Mouse (Mus musculus) forebrain, postnatal 0 days (tissue): Measurements from ENCODE around the gene Ankrd11. TPM values are rescaled to one million over a fixed set of nuclear protein-coding genes. Genes with fewer than 3 reads are reported as not detected.

Experiments
- ATAC-seq: fragments of 200-750 bp; cut with Nextera tagmentation; 2 replicates; pipeline ENCODE4 v1.8.0; 2017; ENCODE audit warnings: mild to moderate bottlenecking, moderate library complexity
- DNase-seq: peaks from one replicate; pipeline ENCODE4 v3.0.0-alpha.2; 2015
- H3K27ac ChIP-seq: fragments of 300-500 bp; sonication (generic); 2 replicates; pipeline ENCODE4 v1.5.1; 2014; ENCODE audit warnings: low read depth, mild to moderate bottlenecking, antibody characterized with exemption, low read length, moderate library complexity, mixed read lengths
- H3K27me3 ChIP-seq: fragments of 300-500 bp; sonication (generic); 2 replicates; pipeline ENCODE4 v1.6.1; 2014; ENCODE audit warnings: mild to moderate bottlenecking, low read length, mixed read lengths; ENCODE audit not compliant: insufficient read depth
- H3K36me3 ChIP-seq: fragments of 300-500 bp; sonication (generic); 2 replicates; pipeline ENCODE4 v1.6.1; 2014; ENCODE audit warnings: mild to moderate bottlenecking, moderate library complexity; ENCODE audit not compliant: insufficient read depth
- H3K4me1 ChIP-seq: fragments of 300-500 bp; sonication (generic); 2 replicates; pipeline ENCODE4 v1.6.1; 2014; ENCODE audit warnings: antibody characterized with exemption; ENCODE audit not compliant: insufficient read depth
- H3K4me2 ChIP-seq: fragments of 300-500 bp; sonication (generic); 2 replicates; pipeline ENCODE4 v1.6.1; 2014; ENCODE audit warnings: low read depth, mild to moderate bottlenecking, moderate library complexity
- H3K4me3 ChIP-seq: fragments of 300-500 bp; sonication (generic); 2 replicates; pipeline ENCODE4 v1.5.1; 2014; ENCODE audit warnings: low read depth, low read length, mixed read lengths
- H3K9ac ChIP-seq: fragments of 300-500 bp; sonication (generic); 2 replicates; pipeline ENCODE4 v1.6.1; 2014; ENCODE audit warnings: mild to moderate bottlenecking
- H3K9me3 ChIP-seq: fragments of 300-500 bp; sonication (generic); 2 replicates; pipeline ENCODE4 v1.6.1; 2016; ENCODE audit warnings: low read length
- CTCF ChIP-seq: sonication (generic); IDR thresholded peaks from 2 replicates; pipeline ENCODE4 v1.5.1; 2016; ENCODE audit warnings: antibody characterized with exemption, control low read depth, low read depth
- WGBS: fragments of 180-500 bp; shearing (Covaris S2); extraction: QIAGEN DNeasy Blood & Tissue Kit; methylation state at CpG from one replicate; pipeline ENCODE4 v1.1.7; 2014; 5-methylcytosine and 5-hydroxymethylcytosine counted together
- polyA plus RNA-seq: library from polyadenylated mRNA; unstranded; fragments of >200 nt; fragmentation: Nextera tagmentation; extraction: Ambion mirVana; gene quantifications from 2 replicates; pipeline ENCODE4 v1.2.1, GENCODE M21; 2015
- total RNA-seq: library from RNA; depleted of rRNA; stranded (reverse); fragments of >200 nt; gene quantifications from 2 replicates; pipeline ENCODE4 v1.2.3, GENCODE M21; 2014

Gene Ankrd11
- total and polyA plus RNA-seq, 2 experiments from 2014 or later: 73.5 to 103 TPM

DNA sequence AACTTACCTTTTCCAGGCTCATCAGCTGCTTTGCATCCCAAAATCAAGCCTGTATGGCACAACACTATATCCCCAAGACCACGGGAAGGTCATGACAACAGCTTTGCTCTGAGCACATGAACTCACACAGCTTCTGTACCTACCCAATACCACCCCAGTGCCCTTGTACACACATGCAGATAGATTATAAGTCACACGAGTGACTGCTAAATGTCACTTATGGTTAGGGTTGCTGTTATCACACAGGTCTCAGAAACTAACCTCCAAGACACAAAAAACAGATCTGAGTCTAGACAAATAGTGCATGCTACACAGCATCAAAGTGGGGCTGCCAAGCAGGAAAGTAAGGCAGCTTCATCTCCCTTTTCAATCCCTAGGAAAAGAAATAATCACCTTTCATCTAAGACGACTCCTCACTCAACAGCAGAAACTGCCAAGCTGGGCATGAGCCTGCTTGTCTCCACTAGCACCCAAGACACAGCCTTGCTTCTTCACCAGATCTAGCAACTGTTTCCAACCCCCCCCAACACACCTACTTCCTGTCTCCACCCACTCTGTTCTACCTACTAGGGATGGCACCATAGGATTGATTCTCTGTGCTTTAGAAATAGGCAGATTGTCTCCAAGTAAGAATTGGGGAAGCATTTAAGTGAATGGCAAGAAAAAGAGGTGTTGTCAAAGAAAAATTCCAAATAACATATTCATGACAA lies 87.8 kb downstream of the Ankrd11 start:
- WGBS: 78% methylated on average over 3 of the region's 3 CpGs
- H3K4me1 ChIP-seq: no peaks in the 10 kb centered on the region

DNA sequence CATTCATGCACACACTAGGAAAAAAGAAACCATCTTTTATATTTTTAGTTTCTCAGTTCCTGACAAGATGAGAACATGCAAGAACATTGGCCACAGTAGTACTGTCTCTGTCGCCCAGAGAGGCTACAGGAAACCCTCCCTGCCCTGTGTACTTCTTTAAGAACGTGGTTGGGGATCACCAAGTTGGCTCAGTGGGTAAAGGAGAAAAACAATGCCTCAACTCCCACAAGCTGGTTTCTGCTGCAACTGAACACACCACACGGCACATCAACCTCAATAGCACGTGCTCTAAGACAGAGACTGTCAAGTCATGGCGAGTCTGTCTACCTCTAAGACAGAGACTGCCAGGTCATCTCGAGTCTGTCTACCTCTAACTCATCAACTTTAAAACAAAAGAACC lies 89.0 kb downstream of the Ankrd11 start:
- DNase-seq (no peak), ATAC-seq (no peak)
- 87% methylated on average over 6 of the region's 6 CpGs for WGBS
- Histone ChIP-seq H3K4me3 (no peak overlapping the region), H3K36me3 (no peaks in the 10 kb centered on the region), H3K27me3 (no peaks in the 10 kb centered on the region), H3K9ac (no peak overlapping the region), H3K4me1 (no peaks in the 10 kb centered on the region), H3K4me2 (no peak overlapping the region), H3K27ac (no peak overlapping the region), H3K9me3 (no peaks in the 10 kb centered on the region)
- TF ChIP-seq CTCF: no peak

More for the DNA sequence above, 87.8 kb downstream of the Ankrd11 start:
- TF ChIP-seq CTCF: no peak
- no peak for DNase-seq
- Histone ChIP-seq H3K4me2 (no peak overlapping the region), H3K36me3 (no peaks in the 10 kb centered on the region), H3K9ac (no peak overlapping the region), H3K27ac (peak overlapping the region; percentile 54; the same call in 1 of the 2 replicates), H3K9me3 (no peaks in the 10 kb centered on the region), H3K27me3 (no peaks in the 10 kb centered on the region), H3K4me3 (no peak overlapping the region)
- no peak for ATAC-seq

DNA sequence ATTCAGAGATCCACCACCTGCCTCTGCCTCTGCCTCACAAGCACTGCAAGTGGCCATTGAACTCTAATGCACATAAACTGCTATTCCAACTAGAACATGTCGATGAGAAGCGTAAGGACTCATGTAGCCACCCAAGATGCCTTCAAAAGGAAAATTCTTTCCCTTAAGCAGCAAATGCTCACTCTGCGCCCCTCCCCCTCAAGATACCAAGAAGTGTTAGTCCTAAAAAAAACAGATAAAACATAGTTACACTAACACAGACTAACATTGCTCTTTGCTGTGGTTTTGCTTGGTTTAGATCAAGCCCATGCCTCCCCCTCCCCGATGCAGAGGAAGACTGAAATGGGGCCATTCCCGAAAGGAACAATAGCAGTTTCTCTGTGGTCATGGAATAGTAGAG lies 90.6 kb downstream of the Ankrd11 start:
- Histone ChIP-seq H3K9ac (no peak overlapping the region), H3K4me1 (no peaks in the 10 kb centered on the region), H3K36me3 (no peaks in the 10 kb centered on the region), H3K27ac (no peak overlapping the region), H3K4me3 (no peak overlapping the region), H3K9me3 (no peaks in the 10 kb centered on the region), H3K27me3 (no peaks in the 10 kb centered on the region), H3K4me2 (no peak overlapping the region)
- DNase-seq (no peak), ATAC-seq (no peak)
- TF ChIP-seq CTCF: no peak
- 88% methylated on average over 5 of the region's 5 CpGs for WGBS

DNA sequence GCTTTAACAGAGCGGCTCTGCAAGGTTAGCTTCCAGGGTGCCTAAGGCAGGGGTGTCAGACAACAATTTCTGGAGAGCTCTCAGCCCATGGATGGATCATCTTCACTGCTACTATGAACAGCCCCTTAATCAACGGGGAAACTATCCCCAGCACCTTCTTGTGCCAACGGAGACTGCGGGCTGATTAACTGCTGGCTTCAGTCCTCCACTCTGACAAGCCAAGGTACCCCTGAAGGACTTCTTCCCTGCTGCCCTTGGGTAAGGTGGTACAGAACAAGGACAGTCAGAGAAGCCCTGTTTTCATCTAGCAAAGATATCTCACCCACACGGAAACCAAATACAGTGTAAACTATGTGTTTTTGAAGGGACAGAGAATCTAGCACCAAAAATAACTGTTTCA lies 92.4 kb downstream of the Ankrd11 start:
- Histone ChIP-seq H3K9me3 (no peaks in the 10 kb centered on the region), H3K36me3 (no peaks in the 10 kb centered on the region), H3K27me3 (no peaks in the 10 kb centered on the region), H3K4me1 (no peaks in the 10 kb centered on the region), H3K27ac (no peak overlapping the region), H3K4me3 (no peak overlapping the region), H3K9ac (no peak overlapping the region), H3K4me2 (no peak overlapping the region)
- 73% methylated on average over 5 of the region's 5 CpGs for WGBS
- DNase-seq: no peak
- no peak for ATAC-seq
- no peak for TF ChIP-seq CTCF

DNA sequence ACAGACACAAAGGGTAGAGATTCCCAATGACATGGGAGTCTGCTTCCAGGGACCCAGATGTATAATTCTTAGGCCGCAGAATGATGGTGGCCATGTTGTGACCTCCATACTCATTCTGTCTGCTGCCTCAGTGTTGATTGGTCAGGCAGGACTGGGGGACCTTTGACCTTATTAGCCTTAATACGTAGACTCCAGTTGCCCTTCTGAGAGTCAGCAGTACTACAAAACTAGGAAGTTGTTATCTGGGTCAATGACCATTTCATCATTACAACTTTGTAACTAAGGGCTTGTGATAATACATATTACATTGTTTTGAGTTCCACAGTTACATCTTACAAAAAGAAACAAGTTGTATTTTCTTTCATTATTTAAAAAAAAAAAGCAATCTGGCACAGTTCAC lies 96.3 kb downstream of the Ankrd11 start:
- WGBS: 73% methylated on average over 2 of the region's 2 CpGs

DNA sequence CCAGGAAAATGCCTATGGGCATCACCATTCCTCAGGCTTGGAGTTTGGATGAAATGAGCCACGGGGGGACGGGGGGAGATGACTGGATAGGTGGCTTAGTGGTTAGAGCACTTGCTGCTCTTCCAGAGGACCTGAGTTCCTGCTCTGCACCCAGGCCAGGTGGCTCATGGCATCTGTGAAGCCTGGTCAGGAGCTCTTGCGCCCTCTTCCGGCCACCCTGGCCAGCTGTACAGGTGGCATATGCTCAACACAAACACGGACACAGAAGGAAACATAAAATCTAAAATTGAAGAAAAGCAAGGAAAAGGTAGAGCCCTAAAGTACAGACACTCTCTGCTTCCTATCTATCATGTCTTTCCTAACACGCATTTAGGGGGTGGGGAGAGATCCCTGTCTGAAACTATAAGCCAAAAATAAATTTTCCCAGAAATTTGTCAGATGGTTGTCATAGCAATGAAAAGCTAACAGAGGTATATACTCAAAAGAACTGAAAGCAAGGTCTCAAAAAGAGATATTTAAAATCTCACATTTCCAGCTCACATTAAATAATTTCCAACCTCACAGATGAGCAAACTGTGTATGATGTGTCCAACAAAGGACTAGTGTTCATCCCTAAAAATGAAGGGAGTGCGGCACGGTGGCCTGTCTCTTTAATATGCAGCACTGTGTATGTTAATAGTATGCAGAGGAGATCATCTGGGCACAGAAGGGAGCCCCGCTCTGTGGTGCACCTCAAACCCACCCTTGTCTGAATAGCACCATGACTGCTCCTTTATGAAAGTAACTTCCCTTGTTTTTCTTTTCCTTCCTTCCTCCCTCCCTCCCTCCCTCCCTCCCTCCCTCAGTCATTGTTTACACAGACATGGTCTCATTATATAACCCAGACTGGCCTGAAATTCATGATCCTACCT lies 99.0 kb downstream of the Ankrd11 start:
- peak; percentile 35 for DNase-seq
- 59% methylated on average over 9 of the region's 9 CpGs for WGBS
- Histone ChIP-seq H3K27ac (peak overlapping the region; percentile 81), H3K27me3 (no peaks in the 10 kb centered on the region), H3K4me3 (no peak overlapping the region), H3K9me3 (no peaks in the 10 kb centered on the region), H3K4me2 (peak overlapping the region; percentile 34), H3K9ac (no peak overlapping the region), H3K36me3 (no peaks in the 10 kb centered on the region), H3K4me1 (peaks cover 24% of the 10 kb centered on the region)
- TF ChIP-seq CTCF: 0 out of 2 replicates have a peak, but pooled peaks have one; percentile 13
- ATAC-seq: peak; percentile 83

More for the DNA sequence above, 96.3 kb downstream of the Ankrd11 start:
- no peaks in the 10 kb centered on the region for H3K9me3 ChIP-seq
- no peak overlapping the region for H3K9ac ChIP-seq
- no peak for TF ChIP-seq CTCF
- H3K4me2 ChIP-seq: no peak overlapping the region
- H3K27me3 ChIP-seq: no peaks in the 10 kb centered on the region
- no peak for DNase-seq
- no peak overlapping the region for H3K27ac ChIP-seq
- ATAC-seq: no peak
- H3K36me3 ChIP-seq: no peaks in the 10 kb centered on the region
- H3K4me1 ChIP-seq: peaks cover 11% of the 10 kb centered on the region
- H3K4me3 ChIP-seq: no peak overlapping the region

DNA sequence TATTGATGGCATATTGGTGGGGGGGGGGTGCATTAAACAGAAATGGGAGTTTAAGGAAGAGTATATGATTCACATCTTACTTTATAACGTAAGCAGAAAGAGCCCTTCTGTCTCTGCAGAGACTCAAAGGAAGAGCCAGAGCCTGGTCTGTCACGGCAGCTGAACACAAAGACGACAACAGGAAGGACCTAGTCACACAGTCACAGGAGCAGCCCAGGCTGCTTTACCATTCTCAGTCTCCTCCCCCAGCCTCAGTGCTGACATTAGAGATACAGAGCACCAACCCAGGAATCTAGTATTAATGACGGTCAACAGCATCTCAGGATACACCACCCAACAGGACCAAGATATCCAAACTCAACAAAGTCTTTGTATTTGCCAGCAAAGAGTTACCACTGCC lies 103.5 kb downstream of the Ankrd11 start:
- ATAC-seq: no peak
- Histone ChIP-seq H3K4me1 (peaks cover 28% of the 10 kb centered on the region), H3K27me3 (no peaks in the 10 kb centered on the region), H3K36me3 (no peaks in the 10 kb centered on the region), H3K9me3 (no peaks in the 10 kb centered on the region), H3K4me2 (no peak overlapping the region), H3K4me3 (no peak overlapping the region), H3K27ac (no peak overlapping the region), H3K9ac (no peak overlapping the region)
- no peak for TF ChIP-seq CTCF
- 44% methylated on average over 4 of the region's 4 CpGs for whole genome bisulfite sequencing
- no peak for DNase-seq
